Mouse (Mus musculus) MEL (cell line): ENCODE data around the gene Gm5415. TPM values are rescaled to one million over a fixed set of nuclear protein-coding genes. Genes with fewer than 3 reads are reported as not detected.

Experiments used
- DNase-seq: peaks from one replicate; pipeline ENCODE4 v3.0.0; 2011; ENCODE audit warnings: low read depth, low spot score
- H3K27ac ChIP-seq: 2 replicates; pipeline ENCODE4 v1.5.1; 2012; ENCODE audit warnings: low read depth, mild to moderate bottlenecking, control low read depth, low read length, moderate library complexity; ENCODE audit not compliant: control insufficient read depth
- H3K27me3 ChIP-seq, 2 experiments: fragments of 150-350 bp in 1 of 2; sonication (generic) in 1 of 2; 2 replicates each; pipeline ENCODE4 v1.6.1; 2012; ENCODE audit warnings: low read length in 2 of 2, mild to moderate bottlenecking in 2 of 2, improper control_type of control experiment in 1 of 2, moderate library complexity in 1 of 2; ENCODE audit not compliant: insufficient read depth in 2 of 2, control insufficient read depth in 1 of 2
- H3K36me3 ChIP-seq, 2 experiments: 2 replicates each; pipeline ENCODE4 v1.6.1; 2012 to 2014; ENCODE audit warnings: low read length in 2 of 2, improper control_type of control experiment in 1 of 2, inconsistent platforms in 1 of 2, mild to moderate bottlenecking in 1 of 2; ENCODE audit not compliant: insufficient read depth in 2 of 2, control insufficient read depth in 1 of 2
- H3K4me1 ChIP-seq, 2 experiments: fragments of 150-350 bp in 1 of 2; sonication (generic) in 1 of 2; 2 replicates each; pipeline ENCODE4 v1.6.1; 2012; ENCODE audit warnings: low read length in 2 of 2, improper control_type of control experiment in 1 of 2, mild to moderate bottlenecking in 1 of 2; ENCODE audit not compliant: insufficient read depth in 2 of 2, control insufficient read depth in 1 of 2
- H3K4me3 ChIP-seq, 2 experiments: fragments of 150-350 bp in 1 of 2; sonication (generic) in 1 of 2; 2 replicates each; pipeline ENCODE4 v1.5.1; 2012; ENCODE audit warnings: low read depth in 2 of 2, low read length in 2 of 2, mild to moderate bottlenecking in 2 of 2, moderate library complexity in 2 of 2, control low read depth in 1 of 2, improper control_type of control experiment in 1 of 2; ENCODE audit not compliant: control insufficient read depth in 1 of 2, insufficient read depth in 1 of 2
- H3K79me2 ChIP-seq: 2 replicates; pipeline ENCODE4 v1.6.1; 2012; ENCODE audit warnings: mild to moderate bottlenecking, low read length, moderate library complexity; ENCODE audit not compliant: control insufficient read depth, poor library complexity, insufficient read depth
- H3K9ac ChIP-seq: 2 replicates; pipeline ENCODE4 v1.6.1; 2012; ENCODE audit warnings: low read depth, mild to moderate bottlenecking, control low read depth, low read length, moderate library complexity; ENCODE audit not compliant: control insufficient read depth, poor library complexity, severe bottlenecking
- H3K9me3 ChIP-seq: fragments of 150-350 bp; sonication (generic); replicated peaks from 2 replicates; pipeline ENCODE4 v1.6.1; 2012; ENCODE audit warnings: mild to moderate bottlenecking, low read length, improper control_type of control experiment, moderate library complexity; ENCODE audit not compliant: insufficient read depth
- BHLHE40 ChIP-seq: IDR thresholded peaks from 2 replicates; pipeline ENCODE4 v1.6.1; 2012; ENCODE audit warnings: low read depth, mild to moderate bottlenecking, inconsistent platforms, low read length, improper control_type of control experiment, borderline replicate concordance
- ELF1 ChIP-seq: IDR thresholded peaks from 2 replicates; pipeline ENCODE4 v1.6.1; 2014; ENCODE audit warnings: low read depth, mild to moderate bottlenecking, inconsistent platforms, low read length, improper control_type of control experiment, moderate library complexity
- EP300 ChIP-seq, 2 experiments: IDR thresholded peaks; 2 replicates each; pipeline ENCODE4 v1.6.1; 2011; ENCODE audit warnings: improper control_type of control experiment in 2 of 2, low read length in 2 of 2, low read depth in 1 of 2, mild to moderate bottlenecking in 1 of 2
- ETS1 ChIP-seq: IDR thresholded peaks from 2 replicates; pipeline ENCODE4 v1.6.1; 2012; ENCODE audit warnings: low read depth, mild to moderate bottlenecking, inconsistent platforms, low read length, improper control_type of control experiment, moderate library complexity
- GATA1 ChIP-seq: IDR thresholded peaks from 2 replicates; pipeline ENCODE4 v1.6.1; 2011; ENCODE audit warnings: low read depth, low read length, improper control_type of control experiment
- MAX ChIP-seq: IDR thresholded peaks from 2 replicates; pipeline ENCODE4 v1.6.1; 2011; ENCODE audit warnings: low read length, improper control_type of control experiment
- MXI1 ChIP-seq: IDR thresholded peaks from 2 replicates; pipeline ENCODE4 v1.6.1; 2011; ENCODE audit warnings: mild to moderate bottlenecking, low read depth, low read length, improper control_type of control experiment
- POLR2AphosphoS5 ChIP-seq: IDR thresholded peaks from 2 replicates; pipeline ENCODE4 v1.6.1; 2012; ENCODE audit warnings: low read depth, borderline replicate concordance, mild to moderate bottlenecking, inconsistent platforms, low read length, moderate library complexity, mixed read lengths
- RAD21 ChIP-seq: IDR thresholded peaks from 2 replicates; pipeline ENCODE4 v1.6.1; 2011; ENCODE audit warnings: mild to moderate bottlenecking, low read depth, low read length, improper control_type of control experiment
- RCOR1 ChIP-seq: IDR thresholded peaks from 2 replicates; pipeline ENCODE4 v1.6.1; 2012; ENCODE audit warnings: low read depth, mild to moderate bottlenecking, inconsistent platforms, low read length, improper control_type of control experiment
- TAL1 ChIP-seq: IDR thresholded peaks from 2 replicates; pipeline ENCODE4 v1.6.1; 2012; ENCODE audit warnings: mild to moderate bottlenecking, inconsistent platforms, low read length, moderate library complexity, mixed read lengths
- TBP ChIP-seq: IDR thresholded peaks from 2 replicates; pipeline ENCODE4 v1.8.0; 2011; ENCODE audit warnings: low read depth, low read length, improper control_type of control experiment
- TCF12 ChIP-seq: IDR thresholded peaks from 2 replicates; pipeline ENCODE4 v1.6.1; 2014; ENCODE audit warnings: low read depth, mild to moderate bottlenecking, inconsistent platforms, low read length, improper control_type of control experiment, moderate library complexity
- UBTF ChIP-seq: IDR thresholded peaks from 2 replicates; pipeline ENCODE4 v1.6.1; 2012; ENCODE audit warnings: low read depth, mild to moderate bottlenecking, inconsistent platforms, low read length, improper control_type of control experiment, moderate library complexity, borderline replicate concordance; ENCODE audit not compliant: insufficient read depth
- USF2 ChIP-seq, 2 experiments: IDR thresholded peaks; 2 replicates each; pipeline ENCODE4 v1.6.1; 2011 to 2012; ENCODE audit warnings: improper control_type of control experiment in 2 of 2, low read length in 2 of 2, borderline replicate concordance in 1 of 2, inconsistent platforms in 1 of 2, low read depth in 1 of 2, mild to moderate bottlenecking in 1 of 2; ENCODE audit not compliant: insufficient read depth in 1 of 2
- ZKSCAN1 ChIP-seq: IDR thresholded peaks from 2 replicates; pipeline ENCODE4 v1.6.1; 2012; ENCODE audit warnings: low read depth, mild to moderate bottlenecking, inconsistent platforms, low read length, improper control_type of control experiment, moderate library complexity
- polyA plus RNA-seq, 2 experiments: library from polyadenylated mRNA; stranded (reverse) in 1 of 2; unstranded in 1 of 2; fragments of >175 nt in 1 of 2; fragments of >200 nt in 1 of 2; gene quantifications; 2 replicates each; pipeline versions ENCODE4 v1.2.1 to v1.2.4; 2012; ENCODE audit warnings: low replicate concordance in 2 of 2, low read depth in 1 of 2; ENCODE audit not compliant: insufficient read length in 2 of 2, insufficient read depth in 1 of 2, missing spikeins in 1 of 2
- total RNA-seq: library from RNA; depleted of rRNA; stranded (reverse); fragments of 300-350 nt; gene quantifications from 2 replicates; pipeline ENCODE4 v1.2.3, GENCODE M21; 2012

Gene Gm5415
- total and polyA plus RNA-seq, 3 experiments = not detected

DNA sequence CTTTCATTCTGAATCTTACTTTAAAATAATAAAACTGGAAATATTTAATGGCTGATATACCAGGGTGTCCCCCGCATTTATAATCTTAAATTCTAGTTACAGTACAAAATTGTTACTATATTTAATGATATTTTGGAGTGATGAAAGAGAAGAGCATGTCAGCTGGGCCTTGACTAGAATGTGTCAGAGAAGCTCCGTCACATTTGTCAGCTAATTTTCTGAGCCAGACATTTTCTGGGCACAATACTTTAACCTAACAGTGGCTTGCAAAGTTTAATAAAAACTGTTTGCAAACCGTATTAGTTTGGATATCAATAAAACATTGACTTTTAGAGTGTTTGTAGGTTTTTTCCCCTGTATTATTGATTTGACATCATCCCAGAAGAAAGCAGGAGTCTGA is 6.4 kb upstream of the Gm5415 start:
- H3K4me1 ChIP-seq = no peaks in the 10 kb centered on the region
- no peaks in the 10 kb centered on the region for H3K36me3 ChIP-seq
- no peaks in the 10 kb centered on the region for H3K27me3 ChIP-seq
- no peak for DNase-seq
- TF ChIP-seq EP300 (IDR thresholded peaks at IDR 0.05; ENCODE audit: low read depth in 1 of 2, low read length in 2 of 2) = no peak
- no peak for TF ChIP-seq MXI1
- TF ChIP-seq RCOR1 = no peak
- TF ChIP-seq RAD21 = no peak
- no peaks in the 10 kb centered on the region for H3K79me2 ChIP-seq
- no peaks in the 10 kb centered on the region for H3K9me3 ChIP-seq
- no peak overlapping the region for H3K27ac ChIP-seq
- no peak overlapping the region for H3K4me3 ChIP-seq
- H3K9ac ChIP-seq = no peak overlapping the region

DNA sequence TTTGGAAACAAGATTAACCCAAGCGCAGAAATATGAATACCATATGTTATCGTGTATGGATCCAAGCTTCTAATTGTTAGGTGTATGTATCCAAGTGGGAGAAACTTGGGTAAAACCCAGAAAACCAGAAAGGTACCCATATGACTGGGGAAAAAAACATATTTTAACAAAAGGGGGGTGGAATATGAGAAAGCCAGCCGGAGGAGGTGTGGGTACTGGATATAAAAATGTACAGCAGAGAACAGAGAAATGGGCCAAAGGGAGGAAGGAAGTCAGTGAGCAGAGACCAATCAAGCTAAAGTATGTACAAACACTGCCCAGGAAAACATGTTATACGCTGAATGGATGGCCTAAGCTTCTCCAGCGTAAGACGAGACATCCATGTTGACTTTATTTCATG is 43.7 kb downstream of the Gm5415 start:
- no peaks in the 10 kb centered on the region for H3K27me3 ChIP-seq
- H3K9me3 ChIP-seq = no peaks in the 10 kb centered on the region
- no peak overlapping the region for H3K27ac ChIP-seq
- H3K79me2 ChIP-seq = no peaks in the 10 kb centered on the region
- TF ChIP-seq MAX = no peak
- TF ChIP-seq BHLHE40 = no peak
- TF ChIP-seq UBTF = no peak
- no peak for TF ChIP-seq GATA1
- no peak for TF ChIP-seq TBP
- TF ChIP-seq ETS1 = no peak
- TF ChIP-seq ELF1 = no peak
- no peak for TF ChIP-seq USF2 (IDR thresholded peaks at IDR 0.05; ENCODE audit: borderline replicate concordance in 1 of 2, insufficient read depth in 1 of 2, low read depth in 1 of 2, low read length in 2 of 2)
- no peak for TF ChIP-seq TAL1
- no peak for TF ChIP-seq POLR2AphosphoS5
- TF ChIP-seq ZKSCAN1 = no peak
- TF ChIP-seq TCF12 = no peak
- H3K4me3 ChIP-seq = no peak overlapping the region
- H3K36me3 ChIP-seq = no peaks in the 10 kb centered on the region
- no peak overlapping the region for H3K9ac ChIP-seq
- no peak for DNase-seq
- no peaks in the 10 kb centered on the region for H3K4me1 ChIP-seq
